Mouse (Mus musculus): ENCODE results near the gene Prps1.
"Not testable (repeated sequence)": the region's sequence is repeated elsewhere in the genome, so short reads cannot be mapped to it uniquely, and the experiment has no call there.

The Prps1 gene

GRCm38 (mm10) chrX:140456279-140456731 is at the start of gene Prps1:
Gene Prps1 (plus strand): TSS chrX:140456613.
- peak; percentile 89 for DNase-seq (ENCODE audit: low spot score)

- no peak for DNase-seq (ENCODE audit: low spot score)
Measured at GRCm38 (mm10) chrX:140407593-140407992, 48.8 kb upstream of the Prps1 start.

- DNase-seq (ENCODE audit: low spot score), result no peak
Measured at GRCm38 (mm10) chrX:140418467-140418866, 37.9 kb upstream of the Prps1 start.

GRCm38 (mm10) chrX:140427124-140427523 is 29.3 kb upstream of the Prps1 start:
- no peak for DNase-seq (ENCODE audit: low spot score)

GRCm38 (mm10) chrX:140428252-140428651 is 28.2 kb upstream of the Prps1 start:
- no peak for DNase-seq (ENCODE audit: low spot score)

- no peak for DNase-seq (ENCODE audit: low spot score)
Measured at GRCm38 (mm10) chrX:140429985-140430384, 26.4 kb upstream of the Prps1 start.

GRCm38 (mm10) chrX:140430506-140430905 is 25.9 kb upstream of the Prps1 start:
- DNase-seq (ENCODE audit: low spot score), result no peak

GRCm38 (mm10) chrX:140431981-140432380 is 24.4 kb upstream of the Prps1 start:
- no peak for DNase-seq (ENCODE audit: low spot score)

- DNase-seq (ENCODE audit: low spot score), result no peak
Measured at GRCm38 (mm10) chrX:140432786-140433185, 23.6 kb upstream of the Prps1 start.

- DNase-seq (ENCODE audit: low spot score), result no peak
Measured at GRCm38 (mm10) chrX:140437906-140438305, 18.5 kb upstream of the Prps1 start.

- no peak for DNase-seq (ENCODE audit: low spot score)
Measured at GRCm38 (mm10) chrX:140445551-140445950, 10.9 kb upstream of the Prps1 start.

GRCm38 (mm10) chrX:140450071-140450470 is 6.3 kb upstream of the Prps1 start:
- DNase-seq (ENCODE audit: low spot score), result no peak

- peak; percentile 23 for DNase-seq (ENCODE audit: low spot score)
Measured at GRCm38 (mm10) chrX:140456751-140457491, 508 bp downstream of the Prps1 start.

- no peak for DNase-seq (ENCODE audit: low spot score)
Measured at GRCm38 (mm10) chrX:140457502-140457901, 1.1 kb downstream of the Prps1 start.

GRCm38 (mm10) chrX:140478231-140478630 is 21.8 kb downstream of the Prps1 start:
- no peak for DNase-seq (ENCODE audit: low spot score)

- DNase-seq (ENCODE audit: low spot score), result peak; percentile 50
Measured at GRCm38 (mm10) chrX:140479171-140479570, 22.8 kb downstream of the Prps1 start.

GRCm38 (mm10) chrX:140489174-140489573 is 32.8 kb downstream of the Prps1 start:
- DNase-seq (ENCODE audit: low spot score), result no peak

- no peak for DNase-seq (ENCODE audit: low spot score)
Measured at GRCm38 (mm10) chrX:140490203-140490602, 33.8 kb downstream of the Prps1 start.

GRCm38 (mm10) chrX:140491884-140492571 is 35.6 kb downstream of the Prps1 start:
- no peak for DNase-seq (ENCODE audit: low spot score)

- DNase-seq (ENCODE audit: low spot score), result no peak
Measured at GRCm38 (mm10) chrX:140493527-140494029, 37.2 kb downstream of the Prps1 start.

GRCm38 (mm10) chrX:140494170-140494569 is 37.8 kb downstream of the Prps1 start:
- no peak for DNase-seq (ENCODE audit: low spot score)

GRCm38 (mm10) chrX:140498431-140498830 is 42.0 kb downstream of the Prps1 start:
- not testable (repeated sequence) for DNase-seq (ENCODE audit: low spot score)

- DNase-seq (ENCODE audit: low spot score), result no peak
Measured at GRCm38 (mm10) chrX:140500306-140500705, 43.9 kb downstream of the Prps1 start.

Data from c-Kit-positive CD71-positive TER-119-positive erythroid progenitor cells, embryonic 14.5 days (primary cell).